Mouse (Mus musculus) kidney, adult 2 months (tissue): ENCODE measurements around the gene Batf.

Source experiments
- CTCF ChIP-seq: fragments of 200-500 bp; conservative IDR thresholded peaks from 2 replicates; pipeline ENCODE4 v1.5.1; 2011; ENCODE audit warnings: low read depth, mild to moderate bottlenecking, control low read depth, low read length, moderate library complexity, mixed read lengths; ENCODE audit not compliant: insufficient read depth, insufficient read length
- POLR2A ChIP-seq: fragments of 200-500 bp; IDR thresholded peaks from one replicate; pipeline ENCODE4 v1.6.1; 2011; ENCODE audit warnings: low read depth, low read length, control low read depth

- TF ChIP-seq POLR2A, result no peak
- no peak for TF ChIP-seq CTCF
Observed at GRCm38 (mm10) chr12:85747343-85747742, 60.9 kb downstream of the Batf start.
